Mouse (Mus musculus): ENCODE measurements around the gene Repin1. TPM values are rescaled to one million over a fixed set of nuclear protein-coding genes. Genes with fewer than 3 reads are reported as not detected.

Repin1 gene
- total and polyA plus RNA-seq, 3 experiments: 27.7 to 33.2 (median 30.0) TPM

- intact Hi-C loops (cut with DNase I): no loop called here
- H3K36me3 ChIP-seq (ENCODE audit: control insufficient read depth, insufficient read depth, low read length): no peaks in the 10 kb centered on the region
- no peak overlapping the region for H3K9ac ChIP-seq (ENCODE audit: low read depth, low read length)
- no peak for TF ChIP-seq POLR2A (IDR thresholded peaks at IDR 0.05; ENCODE audit: insufficient read depth, low read depth, low read length)
- no peak; the same call in 1 of the 2 replicates for TF ChIP-seq EP300 (IDR thresholded peaks at IDR 0.05; ENCODE audit: insufficient read depth, low read depth, low read length)
- TF ChIP-seq CTCF (IDR thresholded peaks at IDR 0.05): no peak
- 31% methylated on average over 10 of the region's 10 CpGs for WGBS
- no peak overlapping the region for H3K4me3 ChIP-seq
- peaks cover 15% of the 10 kb centered on the region for H3K4me1 ChIP-seq (ENCODE audit: control insufficient read depth, insufficient read depth, low read length)
- DNase-seq: peak; percentile 60 to 68
- H3K27me3 ChIP-seq (ENCODE audit: control insufficient read depth, insufficient read depth, low read length): no peaks in the 10 kb centered on the region
- peak overlapping the region; percentile 73 for H3K27ac ChIP-seq
- H3K79me2 ChIP-seq (replicated peaks; ENCODE audit: control insufficient read depth, insufficient read depth, low read length): no peaks in the 10 kb centered on the region
These were observed 20.4 kb upstream of the Repin1 start for GRCm38 (mm10) chr6:48573280-48573679.

GRCm38 (mm10) chr6:48573981-48574380 is 19.7 kb upstream of the Repin1 start:
- Histone ChIP-seq H3K4me1 (ENCODE audit: control insufficient read depth, insufficient read depth, low read length) (peaks cover 13% of the 10 kb centered on the region), H3K36me3 (ENCODE audit: control insufficient read depth, insufficient read depth, low read length) (no peaks in the 10 kb centered on the region), H3K4me3 (no peak overlapping the region), H3K9ac (ENCODE audit: low read depth, low read length) (no peak overlapping the region), H3K27me3 (ENCODE audit: control insufficient read depth, insufficient read depth, low read length) (no peaks in the 10 kb centered on the region), H3K79me2 (replicated peaks; ENCODE audit: control insufficient read depth, insufficient read depth, low read length) (no peaks in the 10 kb centered on the region), H3K27ac (peak overlapping the region; percentile 73)
- no peak for TF ChIP-seq POLR2A (IDR thresholded peaks at IDR 0.05; ENCODE audit: insufficient read depth, low read depth, low read length)
- TF ChIP-seq EP300 (IDR thresholded peaks at IDR 0.05; ENCODE audit: insufficient read depth, low read depth, low read length): no peak
- TF ChIP-seq CTCF (IDR thresholded peaks at IDR 0.05): no peak
- 55% methylated on average over 3 of the region's 3 CpGs for WGBS
- no peak for DNase-seq
- intact Hi-C loops (cut with DNase I): no loop called here

GRCm38 (mm10) chr6:48578736-48579135 is 14.9 kb upstream of the Repin1 start:
- no peaks in the 10 kb centered on the region for H3K27me3 ChIP-seq (ENCODE audit: control insufficient read depth, insufficient read depth, low read length)
- H3K4me3 ChIP-seq: no peak overlapping the region
- intact Hi-C loops (cut with DNase I): no loop called here
- TF ChIP-seq CTCF (IDR thresholded peaks at IDR 0.05): no peak
- no peak overlapping the region for H3K9ac ChIP-seq (ENCODE audit: low read depth, low read length)
- no peaks in the 10 kb centered on the region for H3K36me3 ChIP-seq (ENCODE audit: control insufficient read depth, insufficient read depth, low read length)
- peak overlapping the region; percentile 80 for H3K27ac ChIP-seq
- H3K79me2 ChIP-seq (replicated peaks; ENCODE audit: control insufficient read depth, insufficient read depth, low read length): no peaks in the 10 kb centered on the region
- 56% methylated on average over 5 of the region's 5 CpGs for WGBS
- no peak for DNase-seq
- peaks cover 5% of the 10 kb centered on the region for H3K4me1 ChIP-seq (ENCODE audit: control insufficient read depth, insufficient read depth, low read length)

- H3K36me3 ChIP-seq (ENCODE audit: control insufficient read depth, insufficient read depth, low read length): no peaks in the 10 kb centered on the region
- TF ChIP-seq POLR2A (IDR thresholded peaks at IDR 0.05; ENCODE audit: insufficient read depth, low read depth, low read length) (peak; percentile 63; the same call in 1 of the 2 replicates), EP300 (IDR thresholded peaks at IDR 0.05; ENCODE audit: insufficient read depth, low read depth, low read length) (0 out of 2 replicates have a peak, but pooled peaks have one; percentile 12), CTCF (IDR thresholded peaks at IDR 0.05) (no peak)
- intact Hi-C loops (cut with DNase I): no loop called here
- H3K27me3 ChIP-seq (ENCODE audit: control insufficient read depth, insufficient read depth, low read length): no peaks in the 10 kb centered on the region
- H3K27ac ChIP-seq: peak overlapping the region; percentile 80
- H3K4me3 ChIP-seq: no peak overlapping the region
- WGBS: 10% methylated on average over 5 of the region's 5 CpGs
- no peaks in the 10 kb centered on the region for H3K79me2 ChIP-seq (replicated peaks; ENCODE audit: control insufficient read depth, insufficient read depth, low read length)
- H3K9ac ChIP-seq (ENCODE audit: low read depth, low read length): peak overlapping the region; percentile 57; the same call in 1 of the 2 replicates
- H3K4me1 ChIP-seq (ENCODE audit: control insufficient read depth, insufficient read depth, low read length): peaks cover 3% of the 10 kb centered on the region
- DNase-seq: peak; percentile 51 to 61
These were observed 14.5 kb upstream of the Repin1 start for GRCm38 (mm10) chr6:48579215-48579648.

- intact Hi-C loops (cut with DNase I): loop anchor here (5.0 kb wide), 1 partner anchor 39 kb away; no protein-coding TSS in a partner anchor
- H3K36me3 ChIP-seq (ENCODE audit: control insufficient read depth, insufficient read depth, low read length): no peaks in the 10 kb centered on the region
- no peak overlapping the region for H3K27ac ChIP-seq
- H3K27me3 ChIP-seq (ENCODE audit: control insufficient read depth, insufficient read depth, low read length): no peaks in the 10 kb centered on the region
- no peak overlapping the region for H3K9ac ChIP-seq (ENCODE audit: low read depth, low read length)
- no peaks in the 10 kb centered on the region for H3K79me2 ChIP-seq (replicated peaks; ENCODE audit: control insufficient read depth, insufficient read depth, low read length)
- 29% methylated on average over 3 of the region's 3 CpGs for WGBS
- no peak overlapping the region for H3K4me3 ChIP-seq
- TF ChIP-seq EP300 (IDR thresholded peaks at IDR 0.05; ENCODE audit: insufficient read depth, low read depth, low read length) (no peak), CTCF (IDR thresholded peaks at IDR 0.05) (no peak), POLR2A (IDR thresholded peaks at IDR 0.05; ENCODE audit: insufficient read depth, low read depth, low read length) (no peak)
- DNase-seq: no peak
- peaks cover 3% of the 10 kb centered on the region for H3K4me1 ChIP-seq (ENCODE audit: control insufficient read depth, insufficient read depth, low read length)
These were observed 12.4 kb upstream of the Repin1 start for GRCm38 (mm10) chr6:48581257-48581656.

GRCm38 (mm10) chr6:48582037-48582436 is 11.6 kb upstream of the Repin1 start:
- H3K4me1 ChIP-seq (ENCODE audit: control insufficient read depth, insufficient read depth, low read length): peaks cover 3% of the 10 kb centered on the region
- intact Hi-C loops (cut with DNase I): loop anchor here (1.0 to 5.0 kb wide), 2 partner anchors 40 to 60 kb away; no protein-coding TSS in a partner anchor
- H3K4me3 ChIP-seq: no peak overlapping the region
- H3K9ac ChIP-seq (ENCODE audit: low read depth, low read length): no peak overlapping the region
- no peaks in the 10 kb centered on the region for H3K27me3 ChIP-seq (ENCODE audit: control insufficient read depth, insufficient read depth, low read length)
- peak; percentile 97 for TF ChIP-seq CTCF (IDR thresholded peaks at IDR 0.05)
- no peak for TF ChIP-seq POLR2A (IDR thresholded peaks at IDR 0.05; ENCODE audit: insufficient read depth, low read depth, low read length)
- WGBS: 79% methylated on average over 3 of the region's 3 CpGs
- H3K36me3 ChIP-seq (ENCODE audit: control insufficient read depth, insufficient read depth, low read length): no peaks in the 10 kb centered on the region
- DNase-seq: no peak
- H3K27ac ChIP-seq: no peak overlapping the region
- H3K79me2 ChIP-seq (replicated peaks; ENCODE audit: control insufficient read depth, insufficient read depth, low read length): no peaks in the 10 kb centered on the region
